Mouse (Mus musculus) Muller cell, postnatal 12 days (primary cell): ENCODE results near the gene Ankrd55.

Source experiments
- DNase-seq: peaks from one replicate; pipeline ENCODE4 v3.0.0-alpha.2; 2015; ENCODE audit errors: inconsistent ontology term

The Ankrd55 gene

DNA sequence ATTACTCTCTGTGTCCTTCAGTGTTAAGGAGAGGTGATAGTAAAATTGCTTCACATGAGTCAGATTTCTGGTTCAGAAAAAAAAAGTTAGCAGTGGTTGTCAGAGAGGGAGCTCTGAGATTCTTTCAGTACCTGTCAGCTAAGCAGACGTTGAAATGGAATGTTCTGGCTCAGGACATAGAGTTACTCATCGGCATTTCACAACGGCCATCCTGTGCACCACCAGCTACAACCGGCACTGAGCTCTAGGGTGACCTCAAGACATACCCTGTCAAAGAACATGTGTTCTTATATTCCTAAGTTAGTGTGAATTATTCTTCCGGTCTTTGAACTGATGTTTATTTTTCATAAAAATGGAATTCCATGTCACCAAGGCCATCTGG lies 55.4 kb downstream of the Ankrd55 start:
- DNase-seq, result peak; percentile 53

DNA sequence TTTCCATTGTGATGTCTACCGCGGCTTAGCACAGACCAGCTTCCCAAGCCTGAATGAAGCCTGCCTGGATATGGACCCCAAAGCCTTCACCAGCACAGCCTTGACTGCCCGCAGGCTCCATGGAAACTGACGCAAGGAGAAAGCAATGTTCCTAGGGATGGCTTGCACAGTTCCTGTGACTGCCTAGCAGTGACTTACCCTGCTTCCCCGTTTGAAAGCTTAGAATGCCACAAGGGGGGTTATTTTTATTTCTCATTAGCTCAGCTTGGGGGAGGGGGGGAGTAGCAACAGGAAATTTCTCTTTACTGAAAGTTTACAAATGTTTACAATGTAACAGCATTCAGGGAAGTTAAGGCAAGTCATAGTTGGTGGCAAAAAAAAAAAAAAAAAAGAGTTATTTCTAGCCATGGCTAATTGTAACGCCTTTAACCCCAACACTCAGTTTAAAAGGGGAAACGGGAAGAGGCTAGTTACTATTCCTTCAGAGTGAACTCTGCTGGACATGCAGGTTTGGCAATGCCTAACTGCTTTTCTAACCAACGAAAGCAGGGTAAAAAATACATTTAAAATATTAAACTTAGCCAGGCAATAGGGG lies 56.1 kb downstream of the Ankrd55 start:
- no peak for DNase-seq

DNA sequence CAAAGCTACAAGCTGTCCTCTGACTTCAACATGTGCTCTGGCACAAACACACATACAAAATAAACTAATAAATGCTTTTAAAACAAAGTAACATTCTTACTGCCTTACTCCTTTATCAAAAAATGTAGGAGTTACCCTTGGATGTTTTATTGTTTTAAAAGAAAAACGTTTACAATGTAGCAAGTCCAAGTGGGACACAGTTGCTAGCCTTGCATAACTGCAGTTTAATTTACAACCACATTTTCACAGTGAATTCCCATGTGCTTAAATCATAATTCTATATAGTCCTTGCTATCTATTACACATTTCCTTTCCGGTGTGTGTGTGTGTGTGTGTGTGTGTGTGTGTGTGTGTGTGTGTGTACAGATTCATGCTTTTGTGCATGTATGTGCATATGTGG lies 57.3 kb downstream of the Ankrd55 start:
- no peak for DNase-seq

DNA sequence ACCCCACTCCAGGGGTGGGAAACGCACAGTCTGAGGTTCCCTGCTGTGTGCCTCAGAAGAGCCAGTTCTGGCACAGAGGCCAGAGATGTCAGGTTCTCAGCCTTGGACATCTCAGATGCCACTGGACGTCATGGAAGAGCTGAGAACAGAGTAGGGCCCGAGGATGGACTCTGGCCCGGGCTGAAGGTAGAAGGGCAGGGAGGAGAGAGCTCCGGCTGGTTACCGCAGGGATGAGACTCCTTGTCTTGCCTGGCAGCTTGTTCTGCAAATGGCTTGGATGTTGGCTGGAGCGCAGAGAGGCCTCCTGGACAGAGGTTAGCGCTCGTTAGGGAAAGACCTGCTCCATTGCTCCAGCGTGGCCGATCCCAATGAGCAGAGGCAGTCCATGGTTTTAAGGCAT lies 57.8 kb downstream of the Ankrd55 start:
- no peak for DNase-seq

DNA sequence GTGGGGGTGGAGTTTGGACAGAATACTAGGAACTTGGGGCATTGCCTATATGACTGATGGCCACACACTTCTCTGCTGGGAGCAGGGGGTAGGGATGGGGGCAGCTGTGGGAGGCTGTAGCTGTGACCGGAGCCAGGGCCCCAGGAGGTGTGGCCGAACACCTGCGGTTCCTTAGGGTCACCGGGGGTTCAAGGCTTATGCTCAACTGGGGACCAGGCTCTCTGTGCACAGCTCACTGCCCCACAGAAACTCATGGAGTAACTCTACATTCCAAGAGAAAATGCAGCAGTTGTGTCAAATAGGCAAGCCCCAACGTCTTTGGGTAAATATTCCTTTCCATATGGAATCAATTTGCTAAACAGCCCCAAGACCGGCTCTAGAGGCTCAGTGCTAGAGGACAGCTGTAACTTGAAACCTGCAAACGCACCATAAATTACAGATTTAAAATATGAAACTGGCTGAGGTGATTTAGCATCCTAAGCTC lies 58.5 kb downstream of the Ankrd55 start:
- DNase-seq, result no peak

DNA sequence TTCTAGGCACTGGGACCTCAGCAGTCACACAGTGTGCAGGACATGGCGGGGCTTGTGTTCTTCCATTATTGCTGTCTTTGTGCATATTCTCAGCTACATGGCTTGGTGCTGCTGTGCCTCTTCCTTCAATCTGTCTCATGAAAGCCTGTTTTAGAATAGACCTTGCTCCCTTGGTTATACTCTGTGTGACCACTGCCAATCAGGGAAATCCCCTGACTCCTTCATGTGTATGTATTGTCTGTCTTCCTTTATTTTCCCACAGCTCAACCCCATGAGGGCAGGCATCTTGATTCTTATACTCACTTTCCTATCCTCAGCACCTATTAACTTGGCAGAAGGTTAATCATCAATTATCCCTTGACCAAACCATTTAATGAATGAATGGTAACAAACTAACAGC lies 60.0 kb downstream of the Ankrd55 start:
- no peak for DNase-seq

DNA sequence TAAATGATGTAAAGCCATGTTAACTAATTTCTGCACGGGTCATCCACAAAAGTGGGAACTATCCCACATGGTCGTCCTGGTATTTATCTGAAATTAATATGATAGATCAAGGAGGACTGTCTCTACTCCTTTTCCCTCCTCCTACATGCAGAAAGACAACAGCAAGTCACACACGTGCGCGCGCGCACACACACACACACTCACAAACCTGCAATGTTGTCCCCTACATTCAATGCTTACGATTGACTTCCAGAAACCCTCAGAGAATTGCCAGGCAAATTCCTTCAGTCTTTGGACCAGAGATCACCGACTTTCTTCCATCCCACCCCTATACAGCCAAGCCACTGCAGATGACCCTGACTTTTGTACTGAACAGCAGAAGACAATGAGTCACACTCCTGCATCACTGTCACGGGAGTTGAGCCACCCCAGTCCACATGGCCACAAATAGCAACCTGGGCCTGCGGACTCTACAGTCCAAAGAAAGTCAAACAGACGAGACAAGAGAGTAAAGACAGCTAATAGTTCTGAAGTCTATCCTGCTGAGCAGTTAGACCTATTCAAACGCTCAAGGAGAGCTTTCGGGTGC lies 60.7 kb downstream of the Ankrd55 start:
- no peak for DNase-seq

DNA sequence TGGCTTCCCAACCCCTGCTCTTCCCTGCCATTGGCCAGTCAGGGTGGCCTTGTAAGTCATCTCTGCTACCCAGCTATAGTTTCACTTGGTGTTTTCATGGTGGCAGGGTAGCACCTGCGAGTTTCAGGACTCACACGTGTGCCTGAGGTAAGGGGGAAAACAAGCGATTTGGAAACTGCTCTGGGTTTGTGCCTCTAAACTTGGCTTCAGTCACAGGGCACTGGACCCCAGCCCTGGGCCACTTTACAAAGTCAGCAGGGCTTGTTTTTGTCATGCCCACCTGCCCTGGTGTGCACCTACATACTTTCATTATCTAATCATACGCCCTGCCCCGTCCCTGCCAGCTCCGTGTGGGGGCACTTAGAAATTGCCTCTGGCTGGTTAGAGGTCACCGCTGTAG lies 61.2 kb downstream of the Ankrd55 start:
- DNase-seq, result no peak

DNA sequence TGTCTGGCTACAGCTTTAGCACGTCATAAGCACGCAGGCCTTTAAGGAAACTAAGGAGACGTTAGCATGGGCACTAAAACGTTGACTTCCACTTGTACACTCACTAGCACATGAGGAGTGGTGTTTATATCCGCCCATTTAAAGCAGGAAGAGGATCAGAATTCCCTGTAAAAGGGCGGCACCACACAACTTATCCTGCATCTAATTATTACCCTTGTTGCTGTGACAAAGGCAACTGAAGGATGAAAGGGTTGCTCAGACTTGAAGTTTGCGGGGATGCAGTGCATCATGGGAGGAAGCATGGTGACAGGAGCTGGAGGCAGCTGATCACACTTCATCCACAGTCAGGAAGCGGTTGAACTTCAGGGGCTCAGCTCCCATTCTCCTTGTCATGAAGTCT lies 63.7 kb downstream of the Ankrd55 start:
- DNase-seq, result no peak

DNA sequence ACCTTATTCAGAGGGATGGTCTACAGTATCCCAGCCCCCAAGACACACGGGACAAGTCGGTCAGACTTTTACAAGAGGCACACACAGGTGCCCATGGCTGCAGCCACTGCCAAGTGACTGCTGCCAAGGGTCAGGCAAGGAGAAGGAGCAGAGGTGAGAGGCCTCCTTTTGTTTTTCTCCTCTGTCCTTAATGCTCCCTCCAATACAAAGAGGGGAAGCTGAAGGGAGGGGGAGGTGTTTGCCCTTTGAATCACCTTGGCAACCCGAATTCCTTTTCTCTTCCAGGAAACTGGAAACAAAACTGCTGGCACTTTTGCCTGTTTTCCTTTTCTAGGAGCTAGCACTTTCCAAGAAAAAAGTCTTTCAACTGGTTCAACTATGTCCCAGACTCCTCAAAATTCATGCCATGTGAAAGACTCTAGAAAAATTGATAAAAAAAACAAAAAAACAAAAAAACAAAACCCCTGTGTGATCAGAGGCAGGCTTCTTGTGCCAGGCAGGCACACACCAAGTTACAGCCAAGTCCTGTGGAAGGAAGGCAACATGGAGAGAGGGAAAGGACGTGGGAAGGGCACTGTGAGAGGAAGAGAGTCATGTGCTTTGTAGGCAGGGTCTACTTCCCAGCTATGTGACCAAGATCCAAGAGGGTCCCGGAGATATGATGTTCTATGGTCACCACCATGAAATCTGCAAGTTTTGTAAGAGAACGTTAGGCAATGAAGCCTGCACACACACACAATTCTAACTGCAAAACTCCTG lies 66.0 kb downstream of the Ankrd55 start:
- DNase-seq, result peak; percentile 11

DNA sequence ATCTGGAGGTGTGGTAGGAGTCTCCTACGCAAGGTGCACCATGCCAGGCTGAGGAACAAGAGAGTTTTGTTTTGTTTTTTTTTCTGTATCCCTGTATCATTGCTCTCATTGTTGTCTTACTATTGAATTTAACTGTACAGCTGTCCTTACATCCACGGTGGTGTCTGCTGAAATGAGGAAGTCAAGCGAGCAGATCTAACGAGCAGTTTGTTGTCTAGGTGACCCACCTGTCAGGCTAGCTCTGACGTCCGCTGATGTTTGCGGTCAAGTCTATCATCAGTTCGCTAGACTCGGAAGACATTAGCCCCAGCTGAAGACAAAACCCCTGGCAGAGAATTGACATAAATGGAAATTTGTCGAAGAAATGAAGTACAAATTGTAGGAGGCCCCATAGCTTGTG lies 66.7 kb downstream of the Ankrd55 start:
- no peak for DNase-seq

DNA sequence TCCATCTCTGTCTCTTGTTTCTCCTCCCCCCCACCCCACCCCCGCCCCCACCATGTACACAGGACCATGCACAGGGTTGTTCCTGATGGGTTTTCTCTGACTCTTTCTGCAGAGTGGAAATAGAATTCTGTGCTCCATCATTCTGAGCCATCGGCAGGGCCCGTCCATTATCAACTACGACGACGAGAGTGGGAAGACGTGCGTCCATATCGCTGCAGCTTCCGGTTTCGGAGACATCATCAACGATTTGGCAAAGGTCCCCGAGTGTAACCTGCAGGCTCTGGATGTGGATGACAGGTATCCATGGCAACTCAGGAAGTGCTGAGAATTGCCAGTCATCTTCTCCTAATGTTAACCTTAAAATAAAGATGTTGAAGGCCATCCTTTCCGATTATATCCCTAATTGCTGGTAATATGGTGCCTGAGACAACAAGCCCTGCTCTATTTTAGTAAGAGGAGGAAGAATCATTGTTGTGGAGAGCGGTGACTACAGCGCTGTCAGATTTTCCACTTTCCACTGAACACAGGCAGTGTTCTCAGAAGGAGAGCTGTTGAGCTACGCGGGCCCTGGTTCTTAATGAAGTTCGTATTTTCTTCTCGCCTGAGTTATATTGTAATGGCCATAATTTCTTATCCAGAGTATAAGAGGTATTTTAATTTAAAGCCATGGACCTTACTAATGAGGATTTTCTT lies 67.7 kb downstream of the Ankrd55 start:
- no peak for DNase-seq

DNA sequence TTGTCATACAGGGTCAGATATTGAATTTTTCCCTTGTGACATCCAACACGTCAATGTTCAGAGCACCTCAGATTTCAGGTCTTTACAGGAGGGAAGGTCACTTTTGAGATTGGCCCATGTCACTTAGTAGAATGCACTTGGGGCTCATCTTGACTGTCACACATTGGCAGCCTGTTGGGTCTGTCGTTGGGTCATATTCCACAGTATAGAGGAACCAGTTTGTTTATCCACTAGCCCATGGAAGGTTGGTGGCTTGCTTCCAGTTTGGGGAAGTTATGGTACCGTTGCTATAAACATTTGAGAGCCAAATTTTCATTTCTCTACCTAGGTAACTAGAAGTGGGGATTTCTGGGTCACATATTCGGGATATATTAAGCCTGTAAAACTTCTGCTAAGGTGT lies 73.3 kb downstream of the Ankrd55 start:
- no peak for DNase-seq

DNA sequence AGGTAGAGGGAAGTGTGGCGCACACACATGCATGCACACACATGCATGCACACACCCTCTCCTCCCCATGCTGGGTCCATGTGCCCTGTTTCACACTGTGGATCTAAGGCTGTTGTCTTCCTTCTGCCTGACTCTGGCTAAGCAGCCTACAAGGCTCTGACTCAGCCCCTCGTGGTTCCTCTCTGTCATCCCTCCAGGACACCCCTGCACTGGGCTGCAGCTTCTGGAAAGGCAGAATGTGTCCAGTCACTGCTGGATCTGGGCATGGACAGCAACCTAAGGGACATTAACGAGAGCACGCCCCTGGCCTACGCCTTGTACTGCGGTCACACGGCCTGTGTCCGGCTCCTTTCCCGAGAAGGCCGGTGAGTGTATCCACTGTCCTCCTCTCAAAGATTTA lies 75.0 kb downstream of the Ankrd55 start:
- DNase-seq, result peak; percentile 35

DNA sequence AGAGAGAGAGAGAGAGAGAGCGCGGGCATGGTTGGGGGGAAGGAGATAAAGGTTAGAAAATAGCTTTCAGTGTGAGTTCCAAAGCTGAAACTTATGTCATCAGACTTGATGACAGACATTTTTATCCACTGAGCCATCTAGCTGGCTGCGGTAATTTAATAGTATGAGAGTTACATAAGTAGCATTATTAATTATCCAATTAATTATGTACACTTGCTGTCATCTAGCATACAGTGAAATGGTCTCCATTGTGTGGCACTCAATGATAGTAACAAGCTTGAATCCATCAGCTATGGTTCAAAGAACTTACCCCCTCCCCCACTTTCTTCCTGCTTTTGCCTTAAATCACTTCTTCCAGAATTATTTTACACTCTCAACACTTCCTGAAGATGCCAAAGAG lies 75.5 kb downstream of the Ankrd55 start:
- DNase-seq, result peak; percentile 66

DNA sequence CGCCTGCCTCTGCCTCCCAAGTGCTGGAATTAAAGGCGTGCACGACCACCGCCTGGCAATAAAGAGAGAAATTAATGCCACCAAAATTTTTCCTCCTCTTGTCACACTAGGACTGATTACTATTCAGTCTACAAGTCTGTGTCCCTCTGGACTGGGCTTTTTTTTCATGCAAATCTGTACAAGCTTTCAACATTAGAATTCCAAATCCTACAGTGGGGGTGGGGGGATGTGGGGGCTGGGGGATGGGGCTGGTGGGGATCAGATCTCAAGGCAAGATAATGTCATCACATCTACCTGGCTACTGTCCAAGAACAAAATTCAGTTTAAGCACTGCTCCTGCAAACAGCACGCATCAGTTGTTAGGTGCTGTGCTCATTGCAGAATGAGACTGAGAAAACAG lies 76.4 kb downstream of the Ankrd55 start:
- no peak for DNase-seq

DNA sequence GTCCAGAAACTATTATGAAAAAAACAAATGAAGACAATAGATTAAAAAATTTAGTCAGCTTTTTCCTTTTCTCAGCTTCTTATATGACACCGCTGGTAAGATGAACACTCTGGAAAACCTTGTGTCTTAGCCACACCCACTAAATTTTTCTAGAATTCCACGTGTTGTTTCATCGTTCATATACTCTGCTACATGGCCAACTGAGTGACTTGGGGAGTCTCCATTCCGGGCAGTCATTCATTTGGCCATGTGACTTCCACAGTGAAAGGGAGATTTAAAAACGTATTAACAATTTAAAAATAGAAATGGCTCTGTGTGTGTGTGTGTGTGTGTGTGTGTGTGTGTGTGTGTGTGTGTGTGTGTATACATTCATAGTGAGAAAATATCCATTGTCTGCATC lies 77.1 kb downstream of the Ankrd55 start:
- DNase-seq, result no peak

DNA sequence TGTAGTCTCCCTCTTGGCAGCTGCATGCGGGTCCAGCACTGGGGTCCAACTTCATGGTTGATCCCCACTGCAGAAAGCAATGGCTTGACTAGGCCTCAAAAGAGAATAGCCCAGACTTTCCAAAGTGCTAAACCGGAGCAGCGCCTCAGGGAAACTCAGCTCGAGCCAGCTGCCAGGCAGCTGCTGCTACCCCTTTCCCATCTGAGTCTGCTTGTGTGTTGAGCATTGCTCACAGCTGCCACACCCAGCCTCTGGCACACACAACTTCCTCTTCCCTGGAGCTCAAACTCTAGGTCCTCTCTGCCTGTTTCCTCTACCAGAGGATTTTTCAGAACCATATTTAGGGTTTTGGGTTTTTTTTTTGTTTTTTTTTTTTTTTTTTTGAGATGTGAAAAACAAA lies 77.5 kb downstream of the Ankrd55 start:
- DNase-seq, result no peak

DNA sequence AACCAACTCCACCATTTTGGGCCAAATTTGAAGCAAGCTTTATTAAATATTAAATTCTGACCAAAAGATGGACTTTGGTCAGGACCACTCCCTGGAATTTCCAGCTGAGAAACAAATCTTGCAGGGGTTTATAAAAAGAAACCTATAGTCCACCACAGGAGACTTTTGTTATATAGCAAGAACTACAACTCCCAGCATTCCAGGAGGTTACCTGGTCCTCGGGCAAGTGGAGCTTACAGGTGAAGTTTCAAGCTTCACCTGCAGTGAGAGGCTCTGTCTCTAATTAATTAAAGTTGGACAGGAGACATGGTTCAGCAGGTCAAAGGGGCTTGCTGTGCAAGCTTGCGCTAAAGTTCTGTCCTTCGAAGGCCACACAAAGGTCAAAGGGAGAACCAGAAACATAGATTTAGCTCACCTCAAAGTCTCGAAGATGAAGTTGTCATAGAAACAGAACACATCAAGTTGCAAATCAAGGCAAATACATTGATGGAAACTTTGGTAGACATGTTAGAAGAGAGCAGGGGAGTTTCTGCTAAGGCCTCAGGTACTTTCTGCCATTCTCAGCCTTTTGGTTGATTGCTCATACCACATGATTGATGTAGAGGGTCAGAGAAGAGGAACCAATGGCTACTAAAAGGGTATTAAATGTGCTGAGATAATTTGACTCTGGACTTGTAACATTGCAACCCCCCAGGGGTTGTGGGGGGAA lies 78.2 kb downstream of the Ankrd55 start:
- DNase-seq, result no peak

DNA sequence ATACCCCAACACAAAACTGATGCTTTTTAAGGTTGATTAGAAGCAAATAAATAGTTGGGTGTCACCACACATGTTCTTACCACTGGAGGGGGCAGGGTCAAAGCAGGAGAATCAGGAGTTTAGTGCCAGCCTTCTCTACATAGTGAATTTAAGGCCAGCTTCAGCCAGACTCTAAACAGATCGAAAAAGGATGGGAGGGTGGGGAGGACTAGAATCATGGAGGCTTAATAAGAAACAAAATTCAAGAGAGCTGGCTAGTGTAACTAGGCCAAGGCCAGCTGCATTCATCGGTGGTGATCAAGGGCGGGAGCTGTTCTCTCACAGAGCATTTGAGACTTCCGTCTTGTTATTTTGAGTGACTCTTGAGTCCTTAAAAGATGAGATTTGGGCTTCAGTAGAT lies 83.5 kb downstream of the Ankrd55 start:
- DNase-seq, result no peak

DNA sequence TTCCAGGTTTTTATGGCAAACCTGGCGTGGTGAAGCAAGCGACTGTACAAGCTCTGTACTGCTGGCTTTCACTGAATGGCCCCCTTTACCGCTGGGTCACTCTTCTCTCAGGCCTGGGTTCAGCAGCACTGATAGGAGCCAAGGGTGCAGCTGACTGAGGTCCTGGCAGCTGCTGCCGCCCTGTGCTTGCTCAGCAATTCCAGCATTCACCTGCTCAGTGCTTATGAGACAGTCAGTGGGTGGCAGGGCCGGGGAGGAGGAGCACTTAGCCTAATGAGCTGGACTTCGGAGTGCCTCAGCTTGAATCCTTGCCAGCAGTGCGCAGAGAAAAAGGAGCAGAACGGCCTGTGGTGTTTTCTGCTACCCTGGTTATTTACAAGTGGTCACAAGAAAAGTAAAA lies 87.5 kb downstream of the Ankrd55 start:
- DNase-seq, result peak; percentile 74

DNA sequence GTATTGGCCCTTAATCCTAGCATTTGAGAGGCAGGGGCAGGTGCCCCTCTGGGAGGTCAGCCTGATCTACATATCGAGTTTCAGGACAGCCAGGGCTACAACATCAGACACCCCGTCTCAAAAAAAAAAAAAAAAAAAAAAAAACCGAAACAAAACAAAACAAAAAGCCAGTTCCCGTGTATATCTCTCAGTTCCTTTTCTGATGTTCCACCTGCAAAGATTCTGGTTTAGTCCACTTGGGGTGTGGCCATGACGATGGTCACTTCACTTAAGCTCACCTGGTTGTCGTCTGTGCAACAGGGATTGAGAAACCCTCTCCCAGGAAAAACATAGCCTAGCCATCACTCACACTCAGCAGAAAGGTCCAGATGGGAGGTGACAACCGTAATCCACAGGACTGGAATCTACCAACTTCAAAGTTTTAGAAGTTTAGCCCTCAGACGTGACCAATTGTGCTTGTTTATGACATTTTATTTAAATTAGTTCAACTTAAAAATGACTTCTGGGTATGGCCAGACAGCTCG lies 90.6 kb downstream of the Ankrd55 start:
- DNase-seq, result no peak
